Mouse (Mus musculus) adrenal gland, adult 2 months (tissue): ENCODE measurements at regions not wholly inside any gene's neighbourhood (a gene's known extent, or its start where the extent isn't known, plus 50 kb on each side); places are given as distances from the start of the nearest gene placed in this dataset.
A peak's percentile ranks its signal among the peaks of the same experiment; 100 is the strongest.

ENCODE experiments used
- DNase-seq: peaks from one replicate; pipeline ENCODE4 v3.0.0; 2021

GRCm38 (mm10) chr7:129983601-129984120 is 392.0 kb downstream of the Wdr11 start:
- no peak for DNase-seq

- no peak for DNase-seq
These were observed 392.7 kb downstream of the Wdr11 start for GRCm38 (mm10) chr7:129984367-129984766.

GRCm38 (mm10) chr7:129987119-129987665 is 395.5 kb downstream of the Wdr11 start:
- peak; percentile 53 for DNase-seq

- DNase-seq, result no peak
These were observed 396.1 kb downstream of the Wdr11 start for GRCm38 (mm10) chr7:129987713-129988112.

GRCm38 (mm10) chr7:129993446-129994223 is 402.0 kb downstream of the Wdr11 start:
- DNase-seq, result no peak

- no peak for DNase-seq
These were observed 403.9 kb downstream of the Wdr11 start for GRCm38 (mm10) chr7:129995529-129995928.

GRCm38 (mm10) chr7:130001064-130001463 is 409.4 kb downstream of the Wdr11 start:
- no peak for DNase-seq

- DNase-seq, result no peak
These were observed 410.3 kb downstream of the Wdr11 start for GRCm38 (mm10) chr7:130002002-130002401.

- DNase-seq, result no peak
These were observed 413.7 kb downstream of the Wdr11 start for GRCm38 (mm10) chr7:130005406-130005805.

GRCm38 (mm10) chr7:130007993-130008583 is 416.4 kb downstream of the Wdr11 start:
- no peak for DNase-seq

- DNase-seq, result no peak
These were observed 417.1 kb downstream of the Wdr11 start for GRCm38 (mm10) chr7:130008591-130009418.

- DNase-seq, result no peak
These were observed 420.4 kb downstream of the Wdr11 start for GRCm38 (mm10) chr7:130012067-130012466.

- no peak for DNase-seq
These were observed 421.4 kb downstream of the Wdr11 start for GRCm38 (mm10) chr7:130013109-130013508.

- no peak for DNase-seq
These were observed 422.9 kb downstream of the Wdr11 start for GRCm38 (mm10) chr7:130014609-130015008.

- no peak for DNase-seq
These were observed 423.8 kb downstream of the Wdr11 start for GRCm38 (mm10) chr7:130015375-130016014.

GRCm38 (mm10) chr7:130016015-130016874 is 424.6 kb downstream of the Wdr11 start:
- DNase-seq, result no peak

- no peak for DNase-seq
These were observed 427.2 kb downstream of the Wdr11 start for GRCm38 (mm10) chr7:130018891-130019290.

- DNase-seq, result no peak
These were observed 437.3 kb downstream of the Wdr11 start for GRCm38 (mm10) chr7:130028945-130029344.

- DNase-seq, result no peak
These were observed 439.0 kb downstream of the Wdr11 start for GRCm38 (mm10) chr7:130030711-130031110.

GRCm38 (mm10) chr7:130036235-130036634 is 444.6 kb downstream of the Wdr11 start:
- DNase-seq, result no peak
